Comparison of ENCODE assay signal across 11 mouse cellular contexts in the genomic region with DNA sequence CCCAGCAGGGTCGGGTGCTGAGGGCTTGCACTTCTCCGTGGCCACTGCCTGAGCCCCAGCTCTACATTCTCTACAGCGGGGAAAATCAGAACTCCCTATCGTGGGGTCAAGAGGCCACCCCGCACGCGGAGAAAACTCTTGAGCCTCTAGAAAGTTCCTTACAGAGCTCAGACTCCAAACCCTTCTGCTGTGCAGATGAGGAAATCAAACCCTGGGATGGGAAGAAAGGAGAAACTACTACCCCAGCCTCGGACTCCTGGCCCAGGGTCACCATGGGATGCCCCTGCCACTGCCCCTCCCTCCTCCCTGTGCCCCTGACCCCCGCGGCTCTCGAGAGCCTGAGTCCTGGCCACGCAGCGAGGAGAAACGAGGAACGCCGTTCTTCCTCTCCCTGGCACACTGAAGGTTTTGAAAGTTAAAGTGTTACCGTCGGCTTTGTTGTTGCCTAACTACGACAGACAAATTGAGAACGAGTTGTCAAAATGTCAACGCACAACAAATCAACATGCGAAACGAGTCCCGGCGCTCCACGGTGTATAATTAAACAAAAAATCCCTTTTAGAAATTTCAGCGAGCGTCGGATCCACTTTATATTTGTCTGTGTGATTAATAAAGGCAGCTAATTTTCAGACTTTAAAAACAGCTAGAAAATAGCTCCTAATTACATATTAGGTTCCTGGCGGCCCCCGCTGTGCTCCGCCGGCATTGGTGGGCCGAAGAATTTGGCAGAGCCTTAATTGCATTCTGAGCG. TPM values are rescaled to one million over a fixed set of nuclear protein-coding genes. Genes with fewer than 3 reads are reported as not detected.
DNase-seq lines count a peak whose midpoint lies in the region; ATAC-seq lines count a peak whose summit lies in the region.
"Had no signal": no experiment of that assay in that cellular context is flagged by ENCODE, and none has a peak within 500 bp of the region (broad histone marks: within the 10 kb centered on the region; RNA-seq: fewer than 3 reads in every experiment).

No protein-coding gene starts in this region.

- peaks cover 5% of the 10 kb centered on the region; the same call in 1 of the 2 replicates for H3K9me3 ChIP-seq in embryonic facial prominence, embryonic 10.5 days
- H3K9me3 ChIP-seq in hindbrain, embryonic 16.5 days (ENCODE audit: control insufficient read depth, low read length) = no peaks in the 10 kb centered on the region; the same call in 1 of the 2 replicates
- no peaks in the 10 kb centered on the region for H3K9me3 ChIP-seq in midbrain, embryonic 14.5 days (ENCODE audit: control insufficient read depth, low read length)
- H3K9me3 ChIP-seq: liver, embryonic 15.5 days had no signal

- ATAC-seq in hindbrain, embryonic 16.5 days = no peak
- no peak for ATAC-seq in midbrain, embryonic 14.5 days (ENCODE audit: low FRiP score, low TSS enrichment)

- peaks cover 35% of the 10 kb centered on the region for H3K4me1 ChIP-seq in embryonic facial prominence, embryonic 10.5 days
- H3K4me1 ChIP-seq in hindbrain, embryonic 16.5 days (ENCODE audit: control insufficient read depth, insufficient read depth, low read depth, low read length) = peaks cover 3% of the 10 kb centered on the region; the same call in 1 of the 2 replicates
- 0 out of 2 replicates have a peak, but pooled peaks cover 11% of the 10 kb centered on the region for H3K4me1 ChIP-seq in midbrain, embryonic 14.5 days (ENCODE audit: control insufficient read depth, insufficient read depth, low read length)
- H3K4me1 ChIP-seq: liver, embryonic 15.5 days had no signal

- peaks cover 20% of the 10 kb centered on the region for H3K27me3 ChIP-seq in embryonic facial prominence, embryonic 10.5 days (replicated peaks; ENCODE audit: low read depth, poor library complexity, severe bottlenecking)
- no peaks in the 10 kb centered on the region for H3K27me3 ChIP-seq in hindbrain, embryonic 16.5 days (replicated peaks; ENCODE audit: control insufficient read depth, insufficient read depth, low read length)
- H3K27me3 ChIP-seq in midbrain, embryonic 14.5 days (ENCODE audit: control insufficient read depth, insufficient read depth, low read length) = 0 out of 2 replicates have a peak, but pooled peaks cover 8% of the 10 kb centered on the region
- H3K27me3 ChIP-seq: liver, embryonic 15.5 days had no signal

- no peak overlapping the region for H3K4me3 ChIP-seq in embryonic facial prominence, embryonic 10.5 days
- H3K4me3 ChIP-seq in hindbrain, embryonic 16.5 days (ENCODE audit: low read length) = no peak overlapping the region
- H3K4me3 ChIP-seq in midbrain, embryonic 14.5 days (replicated peaks; ENCODE audit: low read depth, low read length) = no peak overlapping the region
- H3K4me3 ChIP-seq: erythroblast, embryonic 14.5 days; liver, embryonic 15.5 days had no signal

- no peak overlapping the region for H3K9ac ChIP-seq in hindbrain, embryonic 16.5 days (ENCODE audit: low read depth, low read length)
- H3K9ac ChIP-seq in midbrain, embryonic 14.5 days (replicated peaks; ENCODE audit: low read length) = no peak overlapping the region
- H3K9ac ChIP-seq: liver, embryonic 15.5 days had no signal

- peak overlapping the region; percentile 2 for H3K4me2 ChIP-seq in hindbrain, embryonic 16.5 days (ENCODE audit: low read length)
- H3K4me2 ChIP-seq in midbrain, embryonic 14.5 days (ENCODE audit: low read length) = no peak overlapping the region
- H3K4me2 ChIP-seq: liver, embryonic 15.5 days had no signal

- H3K27ac ChIP-seq in embryonic facial prominence, embryonic 10.5 days (replicated peaks) = 0 out of 2 replicates have a peak overlapping the region, but pooled peaks have one; percentile 1
- H3K27ac ChIP-seq in hindbrain, embryonic 16.5 days (ENCODE audit: low read depth, low read length) = no peak overlapping the region
- H3K27ac ChIP-seq in midbrain, embryonic 14.5 days (replicated peaks; ENCODE audit: low read depth, low read length) = no peak overlapping the region
- H3K27ac ChIP-seq: liver, embryonic 15.5 days had no signal

- 56% methylated on average over 35 of the region's 35 CpGs for WGBS in embryonic facial prominence, embryonic 10.5 days
- 21% methylated on average over 35 of the region's 35 CpGs for WGBS in hindbrain, embryonic 16.5 days
- 44% methylated on average over 35 of the region's 35 CpGs for WGBS in midbrain, embryonic 14.5 days

- intact Hi-C loops in left cerebral cortex, postnatal 10 days (cut with DNase I) = no loop called here
- intact Hi-C loops in left cerebral cortex, postnatal 36 days (cut with DNase I) = no loop called here

- no peaks in the 10 kb centered on the region for H3K36me3 ChIP-seq in embryonic facial prominence, embryonic 10.5 days (replicated peaks)
- no peaks in the 10 kb centered on the region for H3K36me3 ChIP-seq in hindbrain, embryonic 16.5 days (ENCODE audit: control insufficient read depth, insufficient read depth, low read length)
- H3K36me3 ChIP-seq in midbrain, embryonic 14.5 days (ENCODE audit: control insufficient read depth, insufficient read depth, low read length) = no peaks in the 10 kb centered on the region
- H3K36me3 ChIP-seq: liver, embryonic 15.5 days had no signal

- DNase-seq in left cerebral cortex, postnatal 10 days (ENCODE audit: extremely low spot score in 1 of 2, low spot score in 2 of 2) = peak; percentile 21 to 36
- DNase-seq in left cerebral cortex, postnatal 36 days (ENCODE audit: low spot score in 2 of 2) = no peak
- peak; percentile 30 for DNase-seq in embryonic facial prominence, embryonic 10.5 days (ENCODE audit: low spot score)
- peak; percentile 48 for DNase-seq in midbrain, embryonic 14.5 days
- no peak for DNase-seq in thymus, postnatal 36 days
- no peak for DNase-seq in spleen, postnatal 14 days (ENCODE audit: low spot score in 2 of 2)
- DNase-seq in heart, adult 8-10 months (ENCODE audit: low spot score) = no peak
- DNase-seq: heart, postnatal 4 days had no signal

RNA-seq across cellular contexts. Expression of a gene that starts 30.8 kb away (rescaled TPM):
- 10 to 100 TPM; 60.7 to 62.7 TPM for total RNA-seq in left cerebral cortex, postnatal 10 days (2021)
- total RNA-seq in left cerebral cortex, postnatal 36 days (2021) = 10 to 100 TPM; 23.8 to 30.0 TPM
- 54.9 and 55.0 TPM in 2 replicates for polyA plus RNA-seq in embryonic facial prominence, embryonic 10.5 days (2016; fragmentation: Nextera tagmentation; extraction: Ambion mirVana)
- 75.8 and 86.9 TPM in 2 replicates for polyA plus RNA-seq in hindbrain, embryonic 16.5 days (2015; fragmentation: Nextera tagmentation; extraction: Ambion mirVana)
- polyA plus RNA-seq in midbrain, embryonic 14.5 days (2014; fragmentation: Nextera tagmentation; extraction: Ambion mirVana) = 58.7 and 72.0 TPM in 2 replicates
- total RNA-seq in heart, adult 8-10 months (2022) = 10 to 100 TPM in 2 of 4 experiments, 1 to 10 TPM in 2; 8.3 to 12.7 (median 10.8) TPM

RNA-seq across cellular contexts. Expression of a gene that starts 31.1 kb away (rescaled TPM):
- total RNA-seq in left cerebral cortex, postnatal 10 days (2021) = 10 to 100 TPM; 30.9 TPM
- total RNA-seq in left cerebral cortex, postnatal 36 days (2021) = 10 to 100 TPM; 19.6 to 22.4 TPM
- polyA plus RNA-seq in embryonic facial prominence, embryonic 10.5 days (2016; fragmentation: Nextera tagmentation; extraction: Ambion mirVana) = 33.2 and 34.4 TPM in 2 replicates
- 38.2 and 40.8 TPM in 2 replicates for polyA plus RNA-seq in hindbrain, embryonic 16.5 days (2015; fragmentation: Nextera tagmentation; extraction: Ambion mirVana)
- 18.2 and 26.3 TPM in 2 replicates for polyA plus RNA-seq in midbrain, embryonic 14.5 days (2014; fragmentation: Nextera tagmentation; extraction: Ambion mirVana)
- total RNA-seq in heart, adult 8-10 months (2022) = 10 to 100 TPM; 26.8 to 32.6 (median 27.5) TPM

Comparison
In these comparisons a context has a peak if more than half of its experiments do, and no peak if none do; other contexts are left out.
1. DNase-seq: peak in left cerebral cortex, postnatal 10 days (2 of 2), embryonic facial prominence, embryonic 10.5 days (single experiment) and midbrain, embryonic 14.5 days (single experiment); none in left cerebral cortex, postnatal 36 days (0 of 2), thymus, postnatal 36 days (0 of 2), spleen, postnatal 14 days (0 of 2) and heart, adult 8-10 months (single experiment).